Mouse (Mus musculus) liver, postnatal 0 days (tissue): ENCODE measurements at regions not wholly inside any gene's neighbourhood (a gene's known extent, or its start where the extent isn't known, plus 50 kb on each side); places are given as distances from the start of the nearest gene placed in this dataset.

Experiments
- CTCF ChIP-seq: sonication (generic); IDR thresholded peaks from 2 replicates; pipeline ENCODE4 v1.5.1; 2016; ENCODE audit warnings: antibody characterized with exemption, low read depth
- EP300 ChIP-seq: IDR thresholded peaks from 2 replicates; pipeline ENCODE4 v1.6.1; 2016; ENCODE audit warnings: antibody characterized with exemption, low read depth, mild to moderate bottlenecking

- TF ChIP-seq CTCF, result no peak
- no peak for TF ChIP-seq EP300
Observed at GRCm38 (mm10) chr2:57799279-57799678, 198.4 kb upstream of the Galnt5 start.
